Mouse (Mus musculus) midbrain, embryonic 12.5 days (tissue): Measurements from ENCODE around the gene Pkmyt1. TPM values are rescaled to one million over a fixed set of nuclear protein-coding genes. Genes with fewer than 3 reads are reported as not detected.
A peak's percentile ranks its signal among the peaks of the same experiment; 100 is the strongest.
"Not testable (repeated sequence)": the region's sequence is repeated elsewhere in the genome, so short reads cannot be mapped to it uniquely, and the experiment has no call there.

ENCODE experiments used
- ATAC-seq: fragments of 200-750 bp; cut with Nextera tagmentation; 2 replicates; pipeline ENCODE4 v1.8.0; 2017; ENCODE audit warnings: low read depth, moderate TSS enrichment, moderate library complexity; ENCODE audit not compliant: low FRiP score
- H3K27ac ChIP-seq: fragments of 300-500 bp; sonication (generic); replicated peaks from 2 replicates; pipeline ENCODE4 v1.5.1; 2016; ENCODE audit warnings: mild to moderate bottlenecking
- H3K27me3 ChIP-seq: fragments of 300-500 bp; sonication (generic); 2 replicates; pipeline ENCODE4 v1.6.1; 2016; ENCODE audit warnings: mild to moderate bottlenecking
- H3K36me3 ChIP-seq: fragments of 300-500 bp; sonication (generic); 2 replicates; pipeline ENCODE4 v1.6.1; 2016
- H3K4me1 ChIP-seq: fragments of 300-500 bp; sonication (generic); 2 replicates; pipeline ENCODE4 v1.6.1; 2016
- H3K4me2 ChIP-seq: fragments of 300-500 bp; sonication (generic); replicated peaks from 2 replicates; pipeline ENCODE4 v1.6.1; 2016; ENCODE audit warnings: mild to moderate bottlenecking, moderate library complexity
- H3K4me3 ChIP-seq: fragments of 300-500 bp; sonication (generic); 2 replicates; pipeline ENCODE4 v1.5.1; 2016; ENCODE audit warnings: mild to moderate bottlenecking
- H3K9ac ChIP-seq: fragments of 300-500 bp; sonication (generic); replicated peaks from 2 replicates; pipeline ENCODE4 v1.6.1; 2016; ENCODE audit warnings: mild to moderate bottlenecking, moderate library complexity
- H3K9me3 ChIP-seq: fragments of 300-500 bp; sonication (generic); 2 replicates; pipeline ENCODE4 v1.6.1; 2016; ENCODE audit warnings: mild to moderate bottlenecking
- WGBS: fragments of 180-500 bp; shearing (Covaris S2); methylation state at CpG from one replicate; pipeline ENCODE4 v1.1.7; 2016; 5-methylcytosine and 5-hydroxymethylcytosine counted together
- polyA plus RNA-seq: library from polyadenylated mRNA; unstranded; fragments of >200 nt; fragmentation: Nextera tagmentation; extraction: Ambion mirVana; gene quantifications from 2 replicates; pipeline ENCODE4 v1.2.1, GENCODE M21; 2016

Pkmyt1 gene
- polyA plus RNA-seq, 1 experiment from 2014 or later = 40.8 TPM

- H3K4me1 ChIP-seq = no peaks in the 10 kb centered on the region
- H3K9ac ChIP-seq = no peak overlapping the region
- no peak overlapping the region for H3K27ac ChIP-seq
- no peak for ATAC-seq
- peaks cover 91% of the 10 kb centered on the region for H3K36me3 ChIP-seq
- no peaks in the 10 kb centered on the region for H3K27me3 ChIP-seq
- H3K4me2 ChIP-seq = no peak overlapping the region
- H3K4me3 ChIP-seq = no peak overlapping the region
- no peaks in the 10 kb centered on the region for H3K9me3 ChIP-seq
- 96% methylated on average over 13 of the region's 13 CpGs for WGBS
Observed at GRCm38 (mm10) chr17:23755689-23756088, 29.6 kb downstream of the Pkmyt1 start.

- H3K27ac ChIP-seq = no peak overlapping the region
- no peak overlapping the region for H3K4me2 ChIP-seq
- no peak overlapping the region for H3K9ac ChIP-seq
- no peaks in the 10 kb centered on the region for H3K9me3 ChIP-seq
- H3K4me1 ChIP-seq = no peaks in the 10 kb centered on the region
- H3K36me3 ChIP-seq = peaks cover 96% of the 10 kb centered on the region
- 96% methylated on average over 9 of the region's 9 CpGs for WGBS
- no peaks in the 10 kb centered on the region for H3K27me3 ChIP-seq
- no peak for ATAC-seq
- H3K4me3 ChIP-seq = no peak overlapping the region
Observed at GRCm38 (mm10) chr17:23757581-23757980, 31.4 kb downstream of the Pkmyt1 start.

GRCm38 (mm10) chr17:23758801-23759200 is 32.7 kb downstream of the Pkmyt1 start:
- Histone ChIP-seq H3K4me3 (no peak overlapping the region), H3K27me3 (no peaks in the 10 kb centered on the region), H3K4me2 (no peak overlapping the region), H3K4me1 (no peaks in the 10 kb centered on the region), H3K36me3 (peaks cover 92% of the 10 kb centered on the region), H3K9ac (no peak overlapping the region), H3K9me3 (no peaks in the 10 kb centered on the region), H3K27ac (no peak overlapping the region)
- no peak for ATAC-seq
- 67% methylated on average over 8 of the region's 8 CpGs for WGBS

- no peak for ATAC-seq
- Histone ChIP-seq H3K36me3 (peaks cover 81% of the 10 kb centered on the region), H3K27ac (no peak overlapping the region), H3K4me2 (no peak overlapping the region), H3K4me1 (no peaks in the 10 kb centered on the region), H3K27me3 (no peaks in the 10 kb centered on the region), H3K4me3 (no peak overlapping the region), H3K9me3 (no peaks in the 10 kb centered on the region), H3K9ac (no peak overlapping the region)
- 93% methylated on average over 9 of the region's 9 CpGs for WGBS
Observed at GRCm38 (mm10) chr17:23760231-23760630, 34.1 kb downstream of the Pkmyt1 start.

- Histone ChIP-seq H3K27me3 (no peaks in the 10 kb centered on the region), H3K9ac (no peak overlapping the region), H3K4me2 (no peak overlapping the region), H3K4me3 (no peak overlapping the region), H3K4me1 (no peaks in the 10 kb centered on the region), H3K27ac (no peak overlapping the region), H3K36me3 (peaks cover 78% of the 10 kb centered on the region), H3K9me3 (no peaks in the 10 kb centered on the region)
- 96% methylated on average over 3 of the region's 3 CpGs for WGBS
- no peak for ATAC-seq
Observed at GRCm38 (mm10) chr17:23761155-23761554, 35.0 kb downstream of the Pkmyt1 start.

GRCm38 (mm10) chr17:23762976-23763375 is 36.8 kb downstream of the Pkmyt1 start:
- Histone ChIP-seq H3K27ac (no peak overlapping the region), H3K27me3 (no peaks in the 10 kb centered on the region), H3K4me1 (no peaks in the 10 kb centered on the region), H3K9ac (no peak overlapping the region), H3K9me3 (no peaks in the 10 kb centered on the region), H3K36me3 (peaks cover 64% of the 10 kb centered on the region), H3K4me2 (no peak overlapping the region), H3K4me3 (no peak overlapping the region)
- ATAC-seq = no peak
- WGBS = 83% methylated on average over 11 of the region's 11 CpGs

- H3K27me3 ChIP-seq = no peaks in the 10 kb centered on the region
- peaks cover 22% of the 10 kb centered on the region for H3K36me3 ChIP-seq
- H3K9ac ChIP-seq = peak overlapping the region; percentile 90
- 5% methylated on average over 2 of the region's 2 CpGs for WGBS
- no peaks in the 10 kb centered on the region for H3K9me3 ChIP-seq
- peak overlapping the region; percentile 88 for H3K27ac ChIP-seq
- peak overlapping the region; percentile 59 for H3K4me2 ChIP-seq
- peak overlapping the region; percentile 81 for H3K4me3 ChIP-seq
- H3K4me1 ChIP-seq = peaks cover 13% of the 10 kb centered on the region
- no peak for ATAC-seq
Observed at GRCm38 (mm10) chr17:23770493-23770892, 44.4 kb downstream of the Pkmyt1 start.

GRCm38 (mm10) chr17:23770896-23771283 is 44.8 kb downstream of the Pkmyt1 start:
- ATAC-seq = no peak
- WGBS = under 1% methylated on average over 19 of the region's 19 CpGs
- no peaks in the 10 kb centered on the region for H3K9me3 ChIP-seq
- H3K4me1 ChIP-seq = peaks cover 13% of the 10 kb centered on the region
- H3K4me3 ChIP-seq = peak overlapping the region; percentile 81
- peak overlapping the region; percentile 90 for H3K9ac ChIP-seq
- peak overlapping the region; percentile 88 for H3K27ac ChIP-seq
- H3K27me3 ChIP-seq = no peaks in the 10 kb centered on the region
- 0 out of 2 replicates have a peak, but pooled peaks cover 18% of the 10 kb centered on the region for H3K36me3 ChIP-seq
- H3K4me2 ChIP-seq = peak overlapping the region; percentile 59

GRCm38 (mm10) chr17:23771284-23772218 is 45.4 kb downstream of the Pkmyt1 start, which contains the start of gene Flywch1:
Gene Flywch1, minus strand, starts transcription at chr17:23771602.
- Histone ChIP-seq H3K9ac (peak within 1 kb of the TSS; percentile 90), H3K4me3 (peak within 1 kb of the TSS; percentile 81), H3K27me3 (no peaks in the 10 kb centered on the region), H3K4me1 (peaks cover 13% of the 10 kb centered on the region), H3K4me2 (peak within 1 kb of the TSS; percentile 59), H3K36me3 (0 out of 2 replicates have a peak, but pooled peaks cover 16% of the 10 kb centered on the region), H3K9me3 (no peaks in the 10 kb centered on the region), H3K27ac (peak within 1 kb of the TSS; percentile 88)
- ATAC-seq = peak; percentile 98
- WGBS = 4% methylated on average over 56 of the region's 58 CpGs

- Histone ChIP-seq H3K4me2 (peak overlapping the region; percentile 59), H3K4me3 (peak overlapping the region; percentile 81; the same call in 1 of the 2 replicates), H3K36me3 (0 out of 2 replicates have a peak, but pooled peaks cover 12% of the 10 kb centered on the region), H3K4me1 (peaks cover 13% of the 10 kb centered on the region)
- 77% methylated on average over 2 of the region's 2 CpGs for WGBS
- H3K27ac ChIP-seq, ATAC-seq, H3K9ac ChIP-seq, H3K9me3 ChIP-seq, H3K27me3 ChIP-seq: not testable (repeated sequence)
Observed at GRCm38 (mm10) chr17:23772219-23772556, 46.1 kb downstream of the Pkmyt1 start.

GRCm38 (mm10) chr17:23773676-23774075 is 47.5 kb downstream of the Pkmyt1 start:
- H3K4me2 ChIP-seq = no peak overlapping the region
- ATAC-seq = no peak
- 0 out of 2 replicates have a peak, but pooled peaks cover 5% of the 10 kb centered on the region for H3K36me3 ChIP-seq
- no peak overlapping the region for H3K27ac ChIP-seq
- H3K4me3 ChIP-seq = no peak overlapping the region
- no peaks in the 10 kb centered on the region for H3K27me3 ChIP-seq
- H3K9me3 ChIP-seq = no peaks in the 10 kb centered on the region
- H3K4me1 ChIP-seq = peaks cover 13% of the 10 kb centered on the region
- no peak overlapping the region for H3K9ac ChIP-seq
- WGBS = 71% methylated on average over 6 of the region's 6 CpGs

- Histone ChIP-seq H3K9me3 (no peaks in the 10 kb centered on the region), H3K4me1 (peaks cover 13% of the 10 kb centered on the region), H3K27me3 (no peaks in the 10 kb centered on the region), H3K4me3 (no peak overlapping the region), H3K4me2 (no peak overlapping the region), H3K27ac (no peak overlapping the region), H3K9ac (no peak overlapping the region), H3K36me3 (0 out of 2 replicates have a peak, but pooled peaks cover under 1% of the 10 kb centered on the region)
- ATAC-seq = 0 out of 2 replicates have a peak, but pooled peaks have one; percentile 27
- 6% methylated on average over 12 of the region's 12 CpGs for WGBS
Observed at GRCm38 (mm10) chr17:23774090-23774489, 48.0 kb downstream of the Pkmyt1 start.
